Mouse (Mus musculus) layer of hippocampus, adult 2 months (tissue): ENCODE measurements around the gene 2310030G06Rik. TPM values are rescaled to one million over a fixed set of nuclear protein-coding genes. Genes with fewer than 3 reads are reported as not detected.

Experiments used
- DNase-seq, 2 experiments: peaks; one replicate each; pipeline ENCODE4 v3.0.0; 2022; ENCODE audit warnings: low spot score in 2 of 2
- H3K27ac ChIP-seq: fragments of 200-600 bp; 2 replicates; pipeline ENCODE4 v1.8.1; 2022
- H3K4me3 ChIP-seq: fragments of 200-600 bp; 2 replicates; pipeline ENCODE4 v1.8.1; 2022; ENCODE audit warnings: mild to moderate bottlenecking
- CTCF ChIP-seq: fragments of 200-600 bp; conservative IDR thresholded peaks from 2 replicates; pipeline ENCODE4 v1.8.1; 2022; ENCODE audit warnings: antibody characterized with exemption, mild to moderate bottlenecking, moderate library complexity
- total RNA-seq, 2 experiments: library from RNA; stranded (reverse); gene quantifications; 2 replicates each; pipeline ENCODE4 v1.2.3; 2021

The 2310030G06Rik gene
- total RNA-seq, 2 experiments from 2014 or later, result 0.87 to 1.9 TPM

- H3K4me3 ChIP-seq, result no peak overlapping the region
- no peak for TF ChIP-seq CTCF
- peak overlapping the region; percentile 51; the same call in 1 of the 2 replicates for H3K27ac ChIP-seq
- DNase-seq, result no peak
These were observed 25.3 kb downstream of the 2310030G06Rik start for GRCm38 (mm10) chr9:50721061-50721460.

GRCm38 (mm10) chr9:50718878-50719277 is 27.5 kb downstream of the 2310030G06Rik start:
- no peak for TF ChIP-seq CTCF
- no peak overlapping the region for H3K27ac ChIP-seq
- no peak for DNase-seq
- no peak overlapping the region for H3K4me3 ChIP-seq

- TF ChIP-seq CTCF, result no peak
- no peak for DNase-seq
- Histone ChIP-seq H3K4me3 (no peak overlapping the region), H3K27ac (no peak overlapping the region)
These were observed 32.1 kb downstream of the 2310030G06Rik start for GRCm38 (mm10) chr9:50714188-50714587.

GRCm38 (mm10) chr9:50711337-50711736 is 35.0 kb downstream of the 2310030G06Rik start:
- TF ChIP-seq CTCF, result no peak
- no peak for DNase-seq

GRCm38 (mm10) chr9:50709108-50709507 is 37.2 kb downstream of the 2310030G06Rik start:
- DNase-seq, result peak in 1 of 2 experiments; percentile 47
- peak; percentile 85 for TF ChIP-seq CTCF
- Histone ChIP-seq H3K27ac (no peak overlapping the region), H3K4me3 (no peak overlapping the region)

More at GRCm38 (mm10) chr9:50711337-50711736, 35.0 kb downstream of the 2310030G06Rik start:
- H3K27ac ChIP-seq, result no peak overlapping the region
- H3K4me3 ChIP-seq, result no peak overlapping the region

- Histone ChIP-seq H3K27ac (no peak overlapping the region), H3K4me3 (no peak overlapping the region)
- DNase-seq, result no peak
- TF ChIP-seq CTCF, result no peak
These were observed 41.4 kb downstream of the 2310030G06Rik start for GRCm38 (mm10) chr9:50704907-50705306.

- H3K27ac ChIP-seq, result peak overlapping the region; percentile 71; the same call in 1 of the 2 replicates
- DNase-seq, result peak in 1 of 2 experiments; percentile 21
- no peak overlapping the region for H3K4me3 ChIP-seq
- TF ChIP-seq CTCF, result peak; percentile 63
These were observed 45.2 kb downstream of the 2310030G06Rik start for GRCm38 (mm10) chr9:50700921-50701691.

GRCm38 (mm10) chr9:50698418-50699409 is 47.6 kb downstream of the 2310030G06Rik start:
- DNase-seq, result peak; percentile 38 to 46
- Histone ChIP-seq H3K4me3 (peak overlapping the region; percentile 93), H3K27ac (peak overlapping the region; percentile 92)
- peak; percentile 26; the same call in 1 of the 2 replicates for TF ChIP-seq CTCF

- peak overlapping the region; percentile 92 for H3K27ac ChIP-seq
- no peak for TF ChIP-seq CTCF
- peak; percentile 84 to 94 for DNase-seq
- H3K4me3 ChIP-seq, result peak overlapping the region; percentile 93
These were observed 48.7 kb downstream of the 2310030G06Rik start for GRCm38 (mm10) chr9:50697706-50698041.

GRCm38 (mm10) chr9:50696851-50697705 is 49.3 kb downstream of the 2310030G06Rik start:
- Histone ChIP-seq H3K4me3 (peak overlapping the region; percentile 93), H3K27ac (peak overlapping the region; percentile 92)
- no peak for DNase-seq
- TF ChIP-seq CTCF, result no peak

GRCm38 (mm10) chr9:50695153-50695552 is 51.2 kb downstream of the 2310030G06Rik start:
- Histone ChIP-seq H3K4me3 (no peak overlapping the region), H3K27ac (no peak overlapping the region)
- no peak for DNase-seq
- TF ChIP-seq CTCF, result no peak

- Histone ChIP-seq H3K4me3 (no peak overlapping the region), H3K27ac (peak overlapping the region; percentile 43; the same call in 1 of the 2 replicates)
- TF ChIP-seq CTCF, result peak; percentile 77
- DNase-seq, result peak in 1 of 2 experiments; percentile 33
These were observed 52.7 kb downstream of the 2310030G06Rik start for GRCm38 (mm10) chr9:50693631-50694030.
